Mouse (Mus musculus) cerebellum, postnatal 10 days (tissue): Measurements from ENCODE around the gene Akr7a5.
A peak's percentile ranks its signal among the peaks of the same experiment; 100 is the strongest.

Source experiments
- DNase-seq, 2 experiments: peaks; one replicate each; pipeline ENCODE4 v3.0.0; 2021; ENCODE audit warnings: mixed read lengths in 2 of 2

Gene Akr7a5

GRCm38 (mm10) chr4:139298671-139299366, 11.7 kb upstream of the Akr7a5 start:
- peak in 1 of 2 experiments; percentile 42 for DNase-seq

DNA sequence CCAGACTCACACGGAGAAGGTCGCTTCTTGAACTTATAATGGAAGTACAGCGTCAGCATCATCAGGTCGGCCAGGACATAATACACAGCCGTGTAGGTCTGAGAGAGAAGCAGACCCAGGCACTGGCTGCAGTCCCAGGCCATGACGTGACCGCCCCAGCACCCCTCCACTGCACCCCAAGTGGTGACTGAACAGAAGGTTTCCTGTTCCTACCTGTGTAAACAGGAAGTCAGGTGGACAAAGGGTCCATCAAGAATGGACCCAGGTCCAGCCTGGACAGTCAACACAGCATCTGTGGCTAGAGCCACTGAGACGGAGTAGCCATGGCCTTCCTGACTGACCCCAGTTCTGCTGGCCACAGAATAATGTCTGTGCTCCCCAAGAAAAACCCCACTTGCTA, 8.8 kb upstream of the Akr7a5 start:
- DNase-seq: no peak

- DNase-seq: no peak
Observed at GRCm38 (mm10) chr4:139302241-139302640, 8.3 kb upstream of the Akr7a5 start.

- no peak for DNase-seq
Observed at GRCm38 (mm10) chr4:139305521-139305920, 5.0 kb upstream of the Akr7a5 start.

GRCm38 (mm10) chr4:139307916-139308315, 2.6 kb upstream of the Akr7a5 start:
- DNase-seq: no peak

- DNase-seq: no peak
Observed at GRCm38 (mm10) chr4:139309651-139310050, 893 bp upstream of the Akr7a5 start.

DNA sequence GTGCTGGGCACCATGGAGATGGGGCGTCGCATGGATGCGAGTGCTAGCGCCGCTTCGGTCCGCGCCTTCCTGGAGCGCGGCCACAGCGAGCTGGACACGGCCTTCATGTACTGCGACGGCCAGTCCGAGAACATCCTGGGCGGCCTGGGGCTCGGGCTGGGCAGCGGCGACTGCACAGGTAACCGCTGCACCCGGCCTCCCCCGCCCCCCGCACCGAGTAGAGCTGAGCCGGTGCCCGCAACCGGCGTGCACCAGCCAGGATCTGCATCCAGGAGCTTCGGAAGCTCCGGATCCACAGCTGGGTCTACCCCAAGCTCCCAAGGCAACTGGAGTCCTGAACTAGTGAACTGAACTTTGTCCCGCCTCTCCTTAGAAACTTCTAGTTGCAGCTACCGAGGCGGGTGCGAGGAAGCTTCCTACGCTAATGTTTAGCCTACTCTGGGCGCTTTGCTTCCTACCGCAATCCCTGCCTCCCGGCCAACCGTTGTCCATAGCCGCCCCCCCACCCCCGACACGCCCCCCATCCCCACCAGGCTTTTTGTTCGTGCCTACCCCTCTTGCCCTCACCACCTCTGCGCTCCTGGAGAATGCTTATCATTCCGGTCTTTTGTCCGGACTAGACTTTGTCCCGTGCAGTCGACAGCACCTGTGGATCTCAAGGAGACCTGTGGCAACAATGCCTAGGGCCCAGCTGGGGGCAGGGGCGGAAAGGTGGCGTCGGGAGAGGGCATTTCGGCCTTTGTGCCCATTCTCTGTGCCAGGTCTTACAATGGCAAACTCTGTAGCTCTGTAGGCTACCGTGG, 556 bp downstream of the Akr7a5 start:
- DNase-seq: no peak

- DNase-seq: no peak
Observed at GRCm38 (mm10) chr4:139311707-139312106, 1.2 kb downstream of the Akr7a5 start.

- peak; percentile 54 to 62 for DNase-seq
Observed at GRCm38 (mm10) chr4:139312632-139313031, 2.1 kb downstream of the Akr7a5 start.

GRCm38 (mm10) chr4:139318449-139318848, 7.9 kb downstream of the Akr7a5 start:
- no peak for DNase-seq

GRCm38 (mm10) chr4:139319740-139320139, 9.2 kb downstream of the Akr7a5 start:
- DNase-seq: no peak

DNA sequence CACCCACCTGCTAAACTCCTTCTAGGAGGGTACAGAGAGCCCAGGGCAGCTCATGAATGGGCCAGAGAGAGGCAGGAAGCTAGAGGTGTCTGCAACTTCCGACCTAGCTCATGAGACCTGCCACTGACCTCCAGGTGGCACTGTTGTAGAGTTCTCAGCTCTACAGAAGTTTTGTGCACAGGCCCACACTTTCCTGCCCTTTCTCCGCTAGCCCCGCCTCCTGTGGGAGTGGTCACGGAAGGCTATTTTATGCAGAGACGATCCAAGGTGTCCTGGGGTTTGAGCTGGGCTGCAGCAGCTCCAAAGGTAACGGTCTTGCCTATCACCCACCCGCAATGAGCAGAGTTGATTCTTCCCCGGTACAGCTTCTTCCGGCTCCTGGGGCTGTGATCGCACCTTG, 20.1 kb downstream of the Akr7a5 start:
- DNase-seq: peak; percentile 59 to 66

- DNase-seq: no peak
Observed at GRCm38 (mm10) chr4:139334631-139335295, 24.2 kb downstream of the Akr7a5 start.

GRCm38 (mm10) chr4:139335507-139335906, 25.0 kb downstream of the Akr7a5 start:
- no peak for DNase-seq

DNA sequence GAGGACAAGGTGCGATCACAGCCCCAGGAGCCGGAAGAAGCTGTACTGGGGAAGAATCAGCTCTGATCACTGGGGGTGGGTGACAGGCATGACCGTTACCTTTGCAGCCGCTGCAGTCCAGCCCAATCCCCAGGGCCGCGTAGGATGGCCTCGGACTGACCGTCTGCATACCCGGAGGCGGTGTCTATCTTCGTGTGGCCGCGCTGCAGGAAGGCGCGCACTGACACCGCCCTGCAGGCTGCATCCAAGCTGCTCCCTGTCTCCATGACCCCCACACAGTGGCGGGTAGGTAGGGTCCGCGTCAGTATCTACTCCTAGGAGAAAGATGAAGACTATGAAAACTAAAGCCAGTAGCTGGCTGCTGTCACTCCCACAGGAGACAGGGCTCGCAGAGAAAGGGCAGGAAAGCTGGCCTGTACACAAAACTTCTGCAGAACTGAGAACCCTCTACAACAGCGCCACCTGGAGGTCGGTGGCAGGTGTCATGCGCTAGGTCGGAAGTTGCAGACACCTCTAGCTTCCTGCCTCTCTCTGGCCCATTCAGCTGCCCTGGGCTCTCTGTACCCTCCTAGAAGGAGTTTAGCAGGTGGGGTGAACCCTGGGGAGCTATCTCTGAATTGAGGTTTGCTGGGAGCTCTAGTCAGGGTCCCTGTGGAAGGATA, 26.4 kb downstream of the Akr7a5 start:
- peak; percentile 86 to 88 for DNase-seq

DNA sequence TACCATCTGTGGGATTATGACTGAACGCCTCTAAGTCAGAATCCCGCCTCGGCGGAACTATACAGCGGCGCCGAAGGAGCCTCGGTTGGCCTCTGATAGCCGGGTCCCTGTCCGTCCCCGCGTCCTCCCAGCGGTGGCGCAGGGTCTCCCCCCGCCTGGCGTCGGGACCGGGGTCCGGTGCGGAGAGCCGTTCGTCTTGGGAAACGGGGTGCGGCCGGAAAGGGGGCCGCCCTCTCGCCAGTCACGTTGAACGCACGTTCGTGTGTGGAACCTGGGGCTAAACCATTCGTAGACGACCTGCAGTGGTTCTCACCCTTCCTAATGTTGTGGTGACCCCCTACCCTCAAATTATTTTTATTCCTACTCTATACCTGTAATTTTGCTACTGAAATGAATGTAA, 27.6 kb downstream of the Akr7a5 start:
- DNase-seq: no peak

DNA sequence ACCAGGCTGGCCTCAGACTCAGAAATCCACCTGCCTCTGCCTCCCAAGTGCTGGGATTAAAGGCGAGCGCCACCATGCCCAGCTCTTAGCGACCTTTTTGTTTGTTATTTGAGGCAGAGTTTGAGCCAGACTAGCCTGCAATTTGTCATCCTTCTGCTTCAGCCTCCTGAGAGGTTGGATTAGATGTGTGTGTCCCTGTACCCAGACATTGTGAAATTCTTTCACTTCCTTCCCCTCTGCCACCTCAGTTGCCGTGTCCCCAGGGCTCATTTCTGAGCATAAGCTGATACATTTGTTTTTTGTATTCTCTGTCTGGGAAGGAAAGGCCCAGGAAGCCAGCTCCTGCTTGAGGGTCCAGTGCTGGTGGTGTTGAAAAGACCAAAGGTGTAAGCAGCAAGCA, 30.3 kb downstream of the Akr7a5 start:
- no peak for DNase-seq

GRCm38 (mm10) chr4:139341556-139342233, 31.2 kb downstream of the Akr7a5 start:
- DNase-seq: no peak

DNA sequence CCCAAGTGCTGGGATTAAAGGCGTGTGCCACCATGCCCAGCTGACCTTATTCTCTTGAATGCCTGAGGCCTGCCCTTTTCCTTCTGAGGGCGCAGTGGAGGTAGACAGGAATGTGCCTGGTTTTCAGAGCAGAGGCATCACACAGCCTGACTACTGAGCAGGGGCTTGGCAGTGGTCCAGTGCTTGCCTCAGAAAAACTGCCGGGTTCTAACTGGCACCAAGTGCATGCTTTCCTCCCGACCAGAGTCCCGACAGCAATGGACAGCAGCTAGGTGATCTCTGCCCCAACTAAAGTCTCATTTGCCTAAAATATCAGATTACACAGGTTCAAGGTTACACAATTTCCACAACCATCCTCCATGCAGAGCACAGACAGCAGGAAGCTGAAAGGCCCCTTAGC, 33.2 kb downstream of the Akr7a5 start:
- peak; percentile 66 to 74 for DNase-seq

- DNase-seq: no peak
Observed at GRCm38 (mm10) chr4:139345416-139346019, 35.0 kb downstream of the Akr7a5 start.

- DNase-seq: peak; percentile 90 to 91
Observed at GRCm38 (mm10) chr4:139351931-139352711, 41.6 kb downstream of the Akr7a5 start, which contains the start of the genes Mrto4, Emc1 and Ubr4. TSS of gene Mrto4 (minus strand) at chr4:139352576. TSS of gene Emc1 (plus strand) at chr4:139352587. TSS of gene Ubr4 (plus strand) at chr4:139352609.
